ENCODE assay signal across 22 mouse cellular contexts in the genomic region with DNA sequence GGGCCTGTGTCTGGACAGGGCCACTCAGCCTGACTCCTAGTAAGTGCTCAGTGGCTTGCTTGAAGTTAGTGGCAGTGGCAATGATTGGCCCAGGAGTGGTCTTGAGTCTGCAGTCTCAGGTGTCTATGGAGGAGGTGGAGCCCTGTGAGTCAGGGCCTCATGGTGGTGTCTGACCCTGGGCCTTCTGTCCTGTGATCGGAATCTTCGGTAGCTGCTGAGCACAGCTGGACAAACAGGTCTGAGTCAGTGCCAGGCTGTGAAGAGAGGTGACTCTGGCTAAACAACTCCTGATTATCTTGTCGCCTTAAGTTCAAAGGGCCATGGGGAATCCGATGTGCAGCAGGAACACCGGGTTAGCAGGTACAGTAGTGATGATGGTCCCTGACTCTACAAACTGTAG. TPM values are rescaled to one million over a fixed set of nuclear protein-coding genes. Genes with fewer than 3 reads are reported as not detected.
DNase-seq lines count a peak whose midpoint lies in the region; ATAC-seq and TF ChIP-seq lines count a peak whose summit lies in the region.
"Had no signal": no experiment of that assay in that cellular context is flagged by ENCODE, and none has a peak within 500 bp of the region (broad histone marks: within the 10 kb centered on the region; RNA-seq: fewer than 3 reads in every experiment).

No protein-coding gene starts in this region.

- H3K9ac ChIP-seq in hindbrain, embryonic 11.5 days (ENCODE audit: low read depth, low read length), result no peak overlapping the region
- H3K9ac ChIP-seq in intestine, postnatal 0 days (ENCODE audit: low read depth, low read length), result no peak overlapping the region
- H3K9ac ChIP-seq: embryonic facial prominence, embryonic 12.5 days; forebrain, embryonic 12.5 days; heart, embryonic 15.5 days; liver, embryonic 15.5 days; lung, embryonic 15.5 days; neural tube, embryonic 15.5 days had no signal

- no peak for ATAC-seq in hindbrain, embryonic 11.5 days (ENCODE audit: low FRiP score)
- peak; percentile 69 for ATAC-seq in intestine, postnatal 0 days

- no peaks in the 10 kb centered on the region for H3K9me3 ChIP-seq in hindbrain, embryonic 10.5 days
- H3K9me3 ChIP-seq in hindbrain, embryonic 11.5 days (ENCODE audit: control insufficient read depth, low read length), result no peaks in the 10 kb centered on the region
- no peaks in the 10 kb centered on the region for H3K9me3 ChIP-seq in intestine, postnatal 0 days (ENCODE audit: control insufficient read depth)
- H3K9me3 ChIP-seq: embryonic facial prominence, embryonic 12.5 days; forebrain, embryonic 12.5 days; G1E; heart, embryonic 15.5 days; liver, embryonic 15.5 days; lung, embryonic 15.5 days; neural tube, embryonic 15.5 days had no signal

- H3K4me3 ChIP-seq in hindbrain, embryonic 10.5 days, result no peak overlapping the region
- H3K4me3 ChIP-seq in hindbrain, embryonic 11.5 days (ENCODE audit: low read depth, low read length), result no peak overlapping the region
- no peak overlapping the region for H3K4me3 ChIP-seq in intestine, postnatal 0 days (ENCODE audit: low read depth, low read length)
- H3K4me3 ChIP-seq: embryonic facial prominence, embryonic 12.5 days; forebrain, embryonic 12.5 days; heart, embryonic 15.5 days; left cerebral cortex, adult 2 months; liver, embryonic 15.5 days; lung, embryonic 15.5 days; neural tube, embryonic 15.5 days had no signal

- 0 out of 2 replicates have a peak overlapping the region, but pooled peaks have one; percentile 37 for H3K27ac ChIP-seq in hindbrain, embryonic 10.5 days
- no peak overlapping the region for H3K27ac ChIP-seq in hindbrain, embryonic 11.5 days (ENCODE audit: low read depth, low read length)
- peak overlapping the region; percentile 68 for H3K27ac ChIP-seq in intestine, postnatal 0 days (ENCODE audit: low read depth, low read length)
- H3K27ac ChIP-seq: embryonic facial prominence, embryonic 12.5 days; forebrain, embryonic 12.5 days; heart, embryonic 15.5 days; left cerebral cortex, adult 2 months; liver, embryonic 15.5 days; lung, embryonic 15.5 days; neural tube, embryonic 15.5 days had no signal

- peaks cover 45% of the 10 kb centered on the region for H3K4me1 ChIP-seq in hindbrain, embryonic 10.5 days (replicated peaks)
- H3K4me1 ChIP-seq in hindbrain, embryonic 11.5 days (replicated peaks; ENCODE audit: control insufficient read depth, insufficient read depth, low read length), result no peaks in the 10 kb centered on the region
- H3K4me1 ChIP-seq in intestine, postnatal 0 days (replicated peaks; ENCODE audit: control insufficient read depth, insufficient read depth, low read length), result peaks cover 19% of the 10 kb centered on the region

- H3K27me3 ChIP-seq in hindbrain, embryonic 10.5 days (ENCODE audit: insufficient read depth, poor library complexity, severe bottlenecking), result no peaks in the 10 kb centered on the region
- no peaks in the 10 kb centered on the region for H3K27me3 ChIP-seq in hindbrain, embryonic 11.5 days (ENCODE audit: control insufficient read depth, insufficient read depth, low read length)
- H3K27me3 ChIP-seq in intestine, postnatal 0 days (replicated peaks; ENCODE audit: control insufficient read depth, insufficient read depth, low read length), result no peaks in the 10 kb centered on the region
- H3K27me3 ChIP-seq: CH12.LX; embryonic facial prominence, embryonic 12.5 days; forebrain, embryonic 12.5 days; heart, embryonic 15.5 days; liver, embryonic 15.5 days; lung, embryonic 15.5 days; neural tube, embryonic 15.5 days; Patski had no signal

- WGBS in hindbrain, embryonic 10.5 days, result 85% methylated on average over 5 of the region's 5 CpGs
- WGBS in hindbrain, embryonic 11.5 days, result 88% methylated on average over 5 of the region's 5 CpGs
- WGBS in intestine, postnatal 0 days, result 51% methylated on average over 5 of the region's 5 CpGs

- H3K36me3 ChIP-seq in hindbrain, embryonic 10.5 days, result peaks cover 59% of the 10 kb centered on the region
- H3K36me3 ChIP-seq in hindbrain, embryonic 11.5 days (ENCODE audit: control insufficient read depth, insufficient read depth, low read length), result no peaks in the 10 kb centered on the region
- peaks cover 12% of the 10 kb centered on the region; the same call in 1 of the 2 replicates for H3K36me3 ChIP-seq in intestine, postnatal 0 days (ENCODE audit: control insufficient read depth, insufficient read depth)
- H3K36me3 ChIP-seq: forebrain, embryonic 12.5 days; heart, embryonic 15.5 days; liver, embryonic 15.5 days; lung, embryonic 15.5 days; neural tube, embryonic 15.5 days had no signal

- no peak for TF ChIP-seq CTCF in intestine, postnatal 0 days (IDR thresholded peaks at IDR 0.05; ENCODE audit: low read depth)

- peak; percentile 12 for DNase-seq in cerebellum, adult 9-11 months
- no peak for DNase-seq in cerebellum, postnatal 25 days
- no peak for DNase-seq in hindbrain, embryonic 10.5 days (ENCODE audit: low spot score)
- no peak for DNase-seq in hindbrain, embryonic 11.5 days (ENCODE audit: low spot score)
- DNase-seq in 3134 (ENCODE audit: extremely low read depth, insufficient read length, low spot score), result peak; percentile 30
- no peak for DNase-seq in urinary bladder, postnatal 4 days (ENCODE audit: low spot score in 2 of 2)
- no peak for DNase-seq in natural killer cell, adult 2 months (ENCODE audit: low spot score in 2 of 2)
- DNase-seq: cerebellum, adult 11 months; cerebellum, postnatal 10 days; kidney, adult 9 months had no signal

- H3K4me2 ChIP-seq in hindbrain, embryonic 11.5 days (replicated peaks; ENCODE audit: low read depth, low read length), result no peak overlapping the region
- H3K4me2 ChIP-seq in intestine, postnatal 0 days (replicated peaks; ENCODE audit: low read depth), result no peak overlapping the region
- H3K4me2 ChIP-seq: embryonic facial prominence, embryonic 12.5 days; forebrain, embryonic 12.5 days; heart, embryonic 15.5 days; liver, embryonic 15.5 days; lung, embryonic 15.5 days; neural tube, embryonic 15.5 days had no signal

RNA-seq across cellular contexts. Expression of a gene that starts 12.2 kb away (rescaled TPM):
- polyA plus RNA-seq in hindbrain, embryonic 10.5 days (2016; fragmentation: Nextera tagmentation; extraction: Ambion mirVana), result 10.9 and 11.0 TPM in 2 replicates
- 9.0 and 9.2 TPM in 2 replicates for polyA plus RNA-seq in hindbrain, embryonic 11.5 days (2014; fragmentation: Nextera tagmentation; extraction: Ambion mirVana)
- 18.0 and 18.4 TPM in 2 replicates for polyA plus RNA-seq in intestine, postnatal 0 days (2015; fragmentation: Nextera tagmentation; extraction: Ambion mirVana)

RNA-seq across cellular contexts. Expression of a gene that starts 23.3 kb away (rescaled TPM):
- 116 and 131 TPM in 2 replicates for polyA plus RNA-seq in hindbrain, embryonic 10.5 days (2016; fragmentation: Nextera tagmentation; extraction: Ambion mirVana)
- 115 and 125 TPM in 2 replicates for polyA plus RNA-seq in hindbrain, embryonic 11.5 days (2014; fragmentation: Nextera tagmentation; extraction: Ambion mirVana)
- 120 and 124 TPM in 2 replicates for polyA plus RNA-seq in intestine, postnatal 0 days (2015; fragmentation: Nextera tagmentation; extraction: Ambion mirVana)

RNA-seq across cellular contexts. Expression of a gene that starts 27.2 kb away (rescaled TPM):
- 1.6 and 2.5 TPM in 2 replicates for polyA plus RNA-seq in hindbrain, embryonic 10.5 days (2016; fragmentation: Nextera tagmentation; extraction: Ambion mirVana)
- 2.1 and 2.6 TPM in 2 replicates for polyA plus RNA-seq in hindbrain, embryonic 11.5 days (2014; fragmentation: Nextera tagmentation; extraction: Ambion mirVana)
- polyA plus RNA-seq in intestine, postnatal 0 days (2015; fragmentation: Nextera tagmentation; extraction: Ambion mirVana), result not detected in 2 replicates
- polyA plus RNA-seq: heart, embryonic 15.5 days; liver, embryonic 15.5 days had no signal

RNA-seq across cellular contexts. Expression of a gene that starts 28.1 kb away (rescaled TPM):
- polyA plus RNA-seq in hindbrain, embryonic 10.5 days (2016; fragmentation: Nextera tagmentation; extraction: Ambion mirVana), result 0.11 and 0.39 TPM in 2 replicates
- 0.37 and 0.42 TPM in 2 replicates for polyA plus RNA-seq in hindbrain, embryonic 11.5 days (2014; fragmentation: Nextera tagmentation; extraction: Ambion mirVana)
- 0.14 TPM in 1 of 2 replicates, not detected in the other for polyA plus RNA-seq in intestine, postnatal 0 days (2015; fragmentation: Nextera tagmentation; extraction: Ambion mirVana)
- polyA plus RNA-seq: G1E; liver, embryonic 15.5 days; thymus, postnatal 0 days had no signal

RNA-seq across cellular contexts. Expression of a gene that starts 39.5 kb away (rescaled TPM):
- 19.8 and 21.0 TPM in 2 replicates for polyA plus RNA-seq in hindbrain, embryonic 10.5 days (2016; fragmentation: Nextera tagmentation; extraction: Ambion mirVana)
- polyA plus RNA-seq in hindbrain, embryonic 11.5 days (2014; fragmentation: Nextera tagmentation; extraction: Ambion mirVana), result 12.9 and 13.4 TPM in 2 replicates
- polyA plus RNA-seq in intestine, postnatal 0 days (2015; fragmentation: Nextera tagmentation; extraction: Ambion mirVana), result 5.7 and 6.6 TPM in 2 replicates

Comparison
In these comparisons a context has a peak if more than half of its experiments do, and no peak if none do; other contexts are left out.
1. DNase-seq: peak in cerebellum, adult 9-11 months (single experiment) and 3134 (single experiment); none in cerebellum, postnatal 25 days (0 of 2), hindbrain, embryonic 10.5 days (single experiment), hindbrain, embryonic 11.5 days (single experiment), urinary bladder, postnatal 4 days (0 of 2) and natural killer cell, adult 2 months (0 of 2).